Mouse (Mus musculus): ENCODE data around the gene Cdk14.

DNA sequence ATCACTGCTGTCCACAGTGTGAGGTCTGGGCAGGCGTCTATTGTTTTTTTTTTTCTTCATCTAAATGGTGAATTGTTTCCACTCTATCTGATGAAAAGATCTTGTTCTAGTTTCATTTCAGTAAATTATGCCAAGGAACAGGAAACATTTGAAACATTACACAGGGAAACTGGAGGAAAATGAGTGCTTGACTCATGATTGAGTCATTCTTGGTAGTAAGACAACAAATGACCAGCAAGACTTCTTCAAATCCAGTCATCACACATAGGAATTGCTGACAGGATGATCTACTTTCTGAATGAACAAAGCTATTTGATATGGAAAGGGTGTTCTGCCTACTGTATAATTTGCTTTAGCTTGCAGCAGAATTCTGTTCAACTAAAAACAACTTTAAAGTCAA, 859 bp downstream of the Cdk14 start:
- TF ChIP-seq POLR2A (IDR thresholded peaks at IDR 0.05; ENCODE audit: insufficient read depth, low read length) (no peak), CTCF (IDR thresholded peaks at IDR 0.05; ENCODE audit: low read depth, low read length) (no peak)
